Mouse (Mus musculus): ENCODE data around the gene Midn. TPM values are rescaled to one million over a fixed set of nuclear protein-coding genes. Genes with fewer than 3 reads are reported as not detected.

Gene Midn
- polyA plus RNA-seq, 1 experiment from 2014 or later, result 46.2 TPM

- no peak for ATAC-seq (ENCODE audit: low FRiP score, low TSS enrichment)
- peak overlapping the region; percentile 7; the same call in 1 of the 2 replicates for H3K27ac ChIP-seq (ENCODE audit: low read depth, low read length)
- peaks cover 30% of the 10 kb centered on the region for H3K4me1 ChIP-seq (ENCODE audit: control insufficient read depth, insufficient read depth, low read length)
- H3K9ac ChIP-seq (ENCODE audit: low read depth, low read length), result no peak overlapping the region
- H3K4me3 ChIP-seq (ENCODE audit: low read length), result no peak overlapping the region
- H3K9me3 ChIP-seq (ENCODE audit: control insufficient read depth, low read length), result no peaks in the 10 kb centered on the region
- no peak overlapping the region for H3K4me2 ChIP-seq (replicated peaks; ENCODE audit: low read depth, low read length)
- H3K27me3 ChIP-seq (ENCODE audit: control insufficient read depth, insufficient read depth, low read length), result no peaks in the 10 kb centered on the region
- peaks cover 33% of the 10 kb centered on the region for H3K36me3 ChIP-seq (ENCODE audit: control insufficient read depth, insufficient read depth, low read length)
- 85% methylated on average over 6 of the region's 6 CpGs for whole genome bisulfite sequencing
Observed at GRCm38 (mm10) chr10:80145896-80146295, 2.2 kb upstream of the Midn start.

- Histone ChIP-seq H3K9ac (ENCODE audit: low read depth, low read length) (no peak overlapping the region), H3K9me3 (ENCODE audit: control insufficient read depth, low read length) (no peaks in the 10 kb centered on the region), H3K36me3 (ENCODE audit: control insufficient read depth, insufficient read depth, low read length) (peaks cover 39% of the 10 kb centered on the region), H3K4me2 (replicated peaks; ENCODE audit: low read depth, low read length) (no peak overlapping the region), H3K4me1 (ENCODE audit: control insufficient read depth, insufficient read depth, low read length) (peaks cover 27% of the 10 kb centered on the region), H3K4me3 (ENCODE audit: low read length) (0 out of 2 replicates have a peak overlapping the region, but pooled peaks have one; percentile 6), H3K27ac (ENCODE audit: low read depth, low read length) (peak overlapping the region; percentile 98; the same call in 1 of the 2 replicates), H3K27me3 (ENCODE audit: control insufficient read depth, insufficient read depth, low read length) (no peaks in the 10 kb centered on the region)
- no peak for ATAC-seq (ENCODE audit: low FRiP score, low TSS enrichment)
- 61% methylated on average over 4 of the region's 4 CpGs for whole genome bisulfite sequencing
Observed at GRCm38 (mm10) chr10:80146568-80147011, 1.5 kb upstream of the Midn start.

GRCm38 (mm10) chr10:80147146-80147718 is 840 bp upstream of the Midn start:
- no peaks in the 10 kb centered on the region for H3K27me3 ChIP-seq (ENCODE audit: control insufficient read depth, insufficient read depth, low read length)
- peak overlapping the region; percentile 97 for H3K4me3 ChIP-seq (ENCODE audit: low read length)
- H3K4me2 ChIP-seq (replicated peaks; ENCODE audit: low read depth, low read length), result peak overlapping the region; percentile 87
- peaks cover 45% of the 10 kb centered on the region for H3K36me3 ChIP-seq (ENCODE audit: control insufficient read depth, insufficient read depth, low read length)
- H3K9ac ChIP-seq (ENCODE audit: low read depth, low read length), result peak overlapping the region; percentile 72
- peak overlapping the region; percentile 98 for H3K27ac ChIP-seq (ENCODE audit: low read depth, low read length)
- peaks cover 29% of the 10 kb centered on the region for H3K4me1 ChIP-seq (ENCODE audit: control insufficient read depth, insufficient read depth, low read length)
- 74% methylated on average over 5 of the region's 5 CpGs for WGBS
- H3K9me3 ChIP-seq (ENCODE audit: control insufficient read depth, low read length), result no peaks in the 10 kb centered on the region
- ATAC-seq (ENCODE audit: low FRiP score, low TSS enrichment), result peak; percentile 0; the same call in 1 of the 2 replicates

- Histone ChIP-seq H3K27me3 (ENCODE audit: control insufficient read depth, insufficient read depth, low read length) (no peaks in the 10 kb centered on the region), H3K9me3 (ENCODE audit: control insufficient read depth, low read length) (no peaks in the 10 kb centered on the region), H3K4me1 (ENCODE audit: control insufficient read depth, insufficient read depth, low read length) (peaks cover 41% of the 10 kb centered on the region), H3K4me3 (ENCODE audit: low read length) (peak overlapping the region; percentile 97), H3K9ac (ENCODE audit: low read depth, low read length) (peak overlapping the region; percentile 72), H3K27ac (ENCODE audit: low read depth, low read length) (peak overlapping the region; percentile 98), H3K36me3 (ENCODE audit: control insufficient read depth, insufficient read depth, low read length) (peaks cover 55% of the 10 kb centered on the region), H3K4me2 (replicated peaks; ENCODE audit: low read depth, low read length) (peak overlapping the region; percentile 87)
- ATAC-seq (ENCODE audit: low FRiP score, low TSS enrichment), result peak; percentile 43
- under 1% methylated on average over 53 of the region's 57 CpGs for WGBS
Observed at GRCm38 (mm10) chr10:80148610-80149290, 678 bp downstream of the Midn start.

GRCm38 (mm10) chr10:80149291-80150225 is 1.5 kb downstream of the Midn start:
- Histone ChIP-seq H3K4me2 (replicated peaks; ENCODE audit: low read depth, low read length) (peak overlapping the region; percentile 87), H3K27me3 (ENCODE audit: control insufficient read depth, insufficient read depth, low read length) (no peaks in the 10 kb centered on the region), H3K9me3 (ENCODE audit: control insufficient read depth, low read length) (no peaks in the 10 kb centered on the region), H3K27ac (ENCODE audit: low read depth, low read length) (peak overlapping the region; percentile 99), H3K36me3 (ENCODE audit: control insufficient read depth, insufficient read depth, low read length) (peaks cover 55% of the 10 kb centered on the region), H3K9ac (ENCODE audit: low read depth, low read length) (peak overlapping the region; percentile 99), H3K4me1 (ENCODE audit: control insufficient read depth, insufficient read depth, low read length) (peaks cover 49% of the 10 kb centered on the region), H3K4me3 (ENCODE audit: low read length) (peak overlapping the region; percentile 97)
- under 1% methylated on average over 88 of the region's 88 CpGs for WGBS
- ATAC-seq (ENCODE audit: low FRiP score, low TSS enrichment), result peak; percentile 78

- under 1% methylated on average over 48 of the region's 71 CpGs for WGBS
- ATAC-seq (ENCODE audit: low FRiP score, low TSS enrichment), result no peak
- H3K4me1 ChIP-seq (ENCODE audit: control insufficient read depth, insufficient read depth, low read length), result peaks cover 57% of the 10 kb centered on the region
Observed at GRCm38 (mm10) chr10:80150226-80151210, 2.4 kb downstream of the Midn start.

GRCm38 (mm10) chr10:80151211-80152034 is 3.4 kb downstream of the Midn start:
- H3K27ac ChIP-seq (ENCODE audit: low read depth, low read length), result peak overlapping the region; percentile 99
- peaks cover 56% of the 10 kb centered on the region for H3K36me3 ChIP-seq (ENCODE audit: control insufficient read depth, insufficient read depth, low read length)
- peak overlapping the region; percentile 97 for H3K4me3 ChIP-seq (ENCODE audit: low read length)
- ATAC-seq (ENCODE audit: low FRiP score, low TSS enrichment), result no peak
- H3K4me2 ChIP-seq (replicated peaks; ENCODE audit: low read depth, low read length), result peak overlapping the region; percentile 87
- no peaks in the 10 kb centered on the region for H3K9me3 ChIP-seq (ENCODE audit: control insufficient read depth, low read length)
- H3K27me3 ChIP-seq (ENCODE audit: control insufficient read depth, insufficient read depth, low read length), result no peaks in the 10 kb centered on the region
- under 1% methylated on average over 26 of the region's 26 CpGs for WGBS
- H3K9ac ChIP-seq (ENCODE audit: low read depth, low read length), result peak overlapping the region; percentile 99
- H3K4me1 ChIP-seq (ENCODE audit: control insufficient read depth, insufficient read depth, low read length), result peaks cover 56% of the 10 kb centered on the region

More at GRCm38 (mm10) chr10:80150226-80151210, 2.4 kb downstream of the Midn start:
- H3K36me3 ChIP-seq (ENCODE audit: control insufficient read depth, insufficient read depth, low read length), result peaks cover 55% of the 10 kb centered on the region
- H3K4me2 ChIP-seq (replicated peaks; ENCODE audit: low read depth, low read length), result peak overlapping the region; percentile 87
- peak overlapping the region; percentile 99 for H3K27ac ChIP-seq (ENCODE audit: low read depth, low read length)
- peak overlapping the region; percentile 99 for H3K9ac ChIP-seq (ENCODE audit: low read depth, low read length)
- H3K9me3 ChIP-seq (ENCODE audit: control insufficient read depth, low read length), result no peaks in the 10 kb centered on the region
- peak overlapping the region; percentile 97 for H3K4me3 ChIP-seq (ENCODE audit: low read length)
- no peaks in the 10 kb centered on the region for H3K27me3 ChIP-seq (ENCODE audit: control insufficient read depth, insufficient read depth, low read length)

Measured in kidney, embryonic 14.5 days (tissue).